Mouse (Mus musculus) C2C12 (cell line): ENCODE measurements around the gene Ksr2.

Source experiments
- CEBPB ChIP-seq: IDR thresholded peaks from one replicate; pipeline ENCODE4 v1.6.1; 2011; ENCODE audit warnings: low read depth, mild to moderate bottlenecking, control low read depth, moderate library complexity
- CTCF ChIP-seq: IDR thresholded peaks from one replicate; pipeline ENCODE4 v1.5.1; 2011; ENCODE audit not compliant: control insufficient read depth, insufficient read depth, insufficient read length
- MAX ChIP-seq: IDR thresholded peaks from one replicate; pipeline ENCODE4 v1.6.1; 2011; ENCODE audit warnings: mild to moderate bottlenecking, control low read depth
- MYOD1 ChIP-seq: IDR thresholded peaks from one replicate; pipeline ENCODE4 v1.6.1; 2011; ENCODE audit warnings: low read depth; ENCODE audit not compliant: control insufficient read depth, insufficient read length
- MYOG ChIP-seq: IDR thresholded peaks from one replicate; pipeline ENCODE4 v1.6.1; 2011; ENCODE audit not compliant: control insufficient read depth, insufficient read length; ENCODE audit errors: extremely low read depth
- USF1 ChIP-seq: IDR thresholded peaks from one replicate; pipeline ENCODE4 v1.6.1; 2011; ENCODE audit warnings: low read depth, mild to moderate bottlenecking, control low read depth, moderate library complexity

DNA sequence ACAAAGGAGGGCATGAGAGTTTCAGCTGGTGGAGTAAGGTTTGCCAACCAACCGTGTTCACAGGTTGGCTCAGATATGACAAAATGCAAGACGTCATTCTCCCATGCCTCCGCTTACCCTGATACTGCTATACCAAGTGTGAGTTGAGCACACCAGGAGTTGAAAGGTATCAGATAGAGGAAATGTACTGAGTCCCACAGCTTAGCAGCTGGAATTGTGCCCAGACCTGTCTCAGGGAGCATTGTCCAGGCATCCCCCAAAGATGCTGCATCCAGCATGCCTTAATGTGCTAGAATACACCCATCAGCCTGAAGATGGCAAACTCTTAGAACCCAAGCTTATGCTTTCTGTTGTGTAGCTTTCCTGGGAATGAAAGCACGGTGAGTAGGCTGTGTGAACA lies 206.5 kb downstream of the Ksr2 start:
- TF ChIP-seq CEBPB (no peak), USF1 (no peak), CTCF (no peak), MYOG (no peak), MAX (no peak), MYOD1 (no peak)
